Mouse (Mus musculus) megakaryocyte, embryonic 14.5 days (primary cell): Measurements from ENCODE around the gene Lhx9.

ENCODE experiments used
- FLI1 ChIP-seq: IDR thresholded peaks from 2 replicates; pipeline ENCODE4 v1.6.1; 2012; ENCODE audit warnings: low read length, inconsistent platforms, mixed read lengths
- GATA1 ChIP-seq: IDR thresholded peaks from 3 replicates; pipeline ENCODE4 v1.6.1; 2012; ENCODE audit warnings: mixed read lengths, low read length, inconsistent platforms, borderline replicate concordance

DNA sequence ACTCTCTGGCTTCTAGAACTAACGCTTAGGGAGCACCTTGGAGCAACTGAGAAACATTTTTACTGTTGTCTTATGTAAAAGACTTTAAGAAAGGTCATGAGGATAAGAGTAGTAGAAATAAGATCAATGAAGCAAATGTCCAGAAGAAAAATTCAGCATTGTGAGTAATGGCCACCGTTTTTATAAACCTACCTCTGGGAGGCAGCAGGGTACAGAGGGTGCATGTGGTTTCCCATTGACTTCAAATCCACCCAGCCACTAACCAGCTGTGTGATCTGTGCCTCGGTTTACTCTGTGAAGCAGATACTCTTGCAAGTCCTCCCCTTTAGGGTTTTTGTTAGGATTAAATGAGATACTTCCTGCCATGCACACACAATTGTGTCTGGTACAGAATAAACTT is 47.7 kb upstream of the Lhx9 start:
- TF ChIP-seq GATA1 = no peak
- no peak for TF ChIP-seq FLI1
